Mouse (Mus musculus): ENCODE measurements around the gene Kctd2.
A peak's percentile ranks its signal among the peaks of the same experiment; 100 is the strongest.

The Kctd2 gene

GRCm38 (mm10) chr11:115400630-115401391, 19.1 kb upstream of the Kctd2 start:
- DNase-seq (ENCODE audit: low spot score): no peak

- peak; percentile 85 for DNase-seq (ENCODE audit: low spot score)
Observed at GRCm38 (mm10) chr11:115403338-115404124, 16.4 kb upstream of the Kctd2 start, which contains the start of gene Mrpl58. TSS of gene Mrpl58 (plus strand) at chr11:115403752.

GRCm38 (mm10) chr11:115405723-115406122, 14.2 kb upstream of the Kctd2 start:
- no peak for DNase-seq (ENCODE audit: low spot score)

- DNase-seq (ENCODE audit: low spot score): no peak
Observed at GRCm38 (mm10) chr11:115406858-115407401, 13.0 kb upstream of the Kctd2 start.

GRCm38 (mm10) chr11:115408266-115408920, 11.5 kb upstream of the Kctd2 start:
- DNase-seq (ENCODE audit: low spot score): no peak

GRCm38 (mm10) chr11:115409556-115409955, 10.4 kb upstream of the Kctd2 start:
- no peak for DNase-seq (ENCODE audit: low spot score)

- peak; percentile 64 for DNase-seq (ENCODE audit: low spot score)
Observed at GRCm38 (mm10) chr11:115420336-115421190, 635 bp downstream of the Kctd2 start.

- DNase-seq (ENCODE audit: low spot score): no peak
Observed at GRCm38 (mm10) chr11:115421328-115421727, 1.4 kb downstream of the Kctd2 start.

- no peak for DNase-seq (ENCODE audit: low spot score)
Observed at GRCm38 (mm10) chr11:115421972-115422371, 2.0 kb downstream of the Kctd2 start.

- no peak for DNase-seq (ENCODE audit: low spot score)
Observed at GRCm38 (mm10) chr11:115423091-115423490, 3.2 kb downstream of the Kctd2 start.

GRCm38 (mm10) chr11:115424666-115425065, 4.7 kb downstream of the Kctd2 start:
- DNase-seq (ENCODE audit: low spot score): no peak

GRCm38 (mm10) chr11:115425671-115426070, 5.7 kb downstream of the Kctd2 start:
- DNase-seq (ENCODE audit: low spot score): no peak

GRCm38 (mm10) chr11:115427482-115428331, 7.8 kb downstream of the Kctd2 start:
- peak; percentile 77 for DNase-seq (ENCODE audit: low spot score)

GRCm38 (mm10) chr11:115429307-115429706, 9.4 kb downstream of the Kctd2 start:
- DNase-seq (ENCODE audit: low spot score): no peak

GRCm38 (mm10) chr11:115430561-115430960, 10.6 kb downstream of the Kctd2 start:
- no peak for DNase-seq (ENCODE audit: low spot score)

- no peak for DNase-seq (ENCODE audit: low spot score)
Observed at GRCm38 (mm10) chr11:115432814-115433213, 12.9 kb downstream of the Kctd2 start.

GRCm38 (mm10) chr11:115433342-115433741, 13.4 kb downstream of the Kctd2 start:
- DNase-seq (ENCODE audit: low spot score): no peak

GRCm38 (mm10) chr11:115435596-115436337, 15.8 kb downstream of the Kctd2 start:
- DNase-seq (ENCODE audit: low spot score): no peak

GRCm38 (mm10) chr11:115437571-115438122, 17.7 kb downstream of the Kctd2 start:
- DNase-seq (ENCODE audit: low spot score): no peak
